Mouse (Mus musculus): ENCODE measurements at regions not wholly inside any gene's neighbourhood (a gene's known extent, or its start where the extent isn't known, plus 50 kb on each side); places are given as distances from the start of the nearest gene placed in this dataset.
"Not testable (repeated sequence)": the region's sequence is repeated elsewhere in the genome, so short reads cannot be mapped to it uniquely, and the experiment has no call there.

- not testable (repeated sequence) for TF ChIP-seq HCFC1 (IDR thresholded peaks at IDR 0.05; ENCODE audit: borderline replicate concordance, insufficient read depth, low read length); CHD2 (IDR thresholded peaks at IDR 0.05; ENCODE audit: low read depth, low read length); MAFK (IDR thresholded peaks at IDR 0.05; ENCODE audit: insufficient read depth, low read depth, low read length)
These were observed 199.4 kb upstream of the Cdk6 start for GRCm38 (mm10) chr5:3141841-3142240.
